11 mouse cellular contexts compared by ENCODE assay signal in genomic region chr8:79501238-79501637, GRCm38 (mm10).
DNase-seq lines count a peak whose midpoint lies in the region; ATAC-seq and TF ChIP-seq lines count a peak whose summit lies in the region.
"Had no signal": no experiment of that assay in that cellular context is flagged by ENCODE, and none has a peak within 500 bp of the region (broad histone marks: within the 10 kb centered on the region; RNA-seq: fewer than 3 reads in every experiment).

No protein-coding gene starts in this region.

- peaks cover 5% of the 10 kb centered on the region for H3K4me1 ChIP-seq in lung, adult 2 months (ENCODE audit: control insufficient read depth, insufficient read depth, low read length)
- H3K4me1 ChIP-seq in heart, embryonic 13.5 days = peaks cover 34% of the 10 kb centered on the region
- H3K4me1 ChIP-seq in kidney, postnatal 0 days (replicated peaks; ENCODE audit: insufficient read depth, low read length) = peaks cover 5% of the 10 kb centered on the region; the same call in 1 of the 2 replicates
- H3K4me1 ChIP-seq in small intestine, adult 2 months (ENCODE audit: control insufficient read depth, insufficient read depth, insufficient read length, low read length) = peaks cover 2% of the 10 kb centered on the region; the same call in 1 of the 2 replicates

- intact Hi-C loops in left cerebral cortex, adult 2 months (cut with DNase I) = no loop called here

- TF ChIP-seq POLR2A in lung, adult 2 months (IDR thresholded peaks at IDR 0.05; ENCODE audit: borderline replicate concordance, extremely low read depth, low read depth, low read length) = no peak
- no peak for TF ChIP-seq POLR2A in small intestine, adult 2 months (IDR thresholded peaks at IDR 0.05; ENCODE audit: low read depth, low read length)

- no peaks in the 10 kb centered on the region for H3K36me3 ChIP-seq in heart, embryonic 13.5 days
- H3K36me3 ChIP-seq in kidney, postnatal 0 days (ENCODE audit: insufficient read depth, low read length) = no peaks in the 10 kb centered on the region
- no peaks in the 10 kb centered on the region for H3K36me3 ChIP-seq in small intestine, adult 2 months (ENCODE audit: control insufficient read depth, insufficient read depth, low read length)

- WGBS in lung, adult 2 months = 37% methylated on average over 11 of the region's 11 CpGs
- WGBS in heart, embryonic 13.5 days = 65% methylated on average over 11 of the region's 11 CpGs
- 65% methylated on average over 11 of the region's 11 CpGs for WGBS in kidney, postnatal 0 days
- WGBS in small intestine, adult 2 months = 32% methylated on average over 11 of the region's 11 CpGs

- peak overlapping the region; percentile 21; the same call in 1 of the 2 replicates for H3K27ac ChIP-seq in heart, embryonic 13.5 days (replicated peaks)
- no peak overlapping the region for H3K27ac ChIP-seq in kidney, postnatal 0 days
- H3K27ac ChIP-seq in small intestine, adult 2 months (ENCODE audit: insufficient read depth, low read depth, low read length) = peak overlapping the region; percentile 43; the same call in 1 of the 2 replicates
- H3K27ac ChIP-seq in left cerebral cortex, adult 2 months = no peak overlapping the region

- DNase-seq in lung, adult 18-20 months = peak; percentile 17 to 62
- DNase-seq in lung, adult 2 months = no peak
- peak; percentile 82 for DNase-seq in kidney, postnatal 0 days (ENCODE audit: low spot score)
- no peak for DNase-seq in left cerebral cortex, adult 2 months (ENCODE audit: extremely low spot score in 1 of 2, low spot score in 2 of 2)
- no peak for DNase-seq in cerebellum, adult 9-11 months
- DNase-seq in thymus, postnatal 14 days = no peak
- DNase-seq: cerebellum, adult 8-10 months; liver, postnatal 0 days had no signal

- ATAC-seq in heart, embryonic 13.5 days (ENCODE audit: extremely low read depth, insufficient number of reproducible peaks, low FRiP score, low TSS enrichment) = no peak
- no peak for ATAC-seq in kidney, postnatal 0 days (replicated peaks; ENCODE audit: low FRiP score, low read depth)
- ATAC-seq: hindbrain, embryonic 16.5 days; liver, postnatal 0 days had no signal

- no peak overlapping the region for H3K4me3 ChIP-seq in lung, adult 2 months (replicated peaks; ENCODE audit: extremely low read depth, low read depth, low read length)
- H3K4me3 ChIP-seq in heart, embryonic 13.5 days = no peak overlapping the region
- H3K4me3 ChIP-seq in kidney, postnatal 0 days (replicated peaks; ENCODE audit: low read depth, low read length) = no peak overlapping the region
- no peak overlapping the region for H3K4me3 ChIP-seq in small intestine, adult 2 months (ENCODE audit: low read depth, low read length)
- no peak overlapping the region for H3K4me3 ChIP-seq in left cerebral cortex, adult 2 months

- TF ChIP-seq CTCF in lung, adult 2 months (IDR thresholded peaks at IDR 0.05; ENCODE audit: insufficient read depth, low read length) = no peak
- TF ChIP-seq CTCF in kidney, postnatal 0 days (IDR thresholded peaks at IDR 0.05; ENCODE audit: low read depth) = peak; percentile 31; the same call in 1 of the 2 replicates
- TF ChIP-seq CTCF in small intestine, adult 2 months (IDR thresholded peaks at IDR 0.05; ENCODE audit: extremely low read depth, insufficient read length, insufficient replicate concordance, low read depth, low read length) = no peak
- no peak; the same call in 1 of the 2 replicates for TF ChIP-seq CTCF in left cerebral cortex, adult 2 months (IDR thresholded peaks at IDR 0.05)

- H3K4me2 ChIP-seq in heart, embryonic 13.5 days = no peak overlapping the region
- H3K4me2 ChIP-seq in kidney, postnatal 0 days (ENCODE audit: low read length) = no peak overlapping the region

- no peak overlapping the region for H3K9ac ChIP-seq in heart, embryonic 13.5 days
- H3K9ac ChIP-seq in kidney, postnatal 0 days (ENCODE audit: low read depth, low read length) = no peak overlapping the region
- H3K9ac ChIP-seq: liver, postnatal 0 days had no signal

- H3K9me3 ChIP-seq in heart, embryonic 13.5 days = no peaks in the 10 kb centered on the region
- no peaks in the 10 kb centered on the region for H3K9me3 ChIP-seq in kidney, postnatal 0 days (replicated peaks; ENCODE audit: low read length)

- no peaks in the 10 kb centered on the region for H3K27me3 ChIP-seq in heart, embryonic 13.5 days (replicated peaks)
- H3K27me3 ChIP-seq in kidney, postnatal 0 days (ENCODE audit: insufficient read depth, low read length) = no peaks in the 10 kb centered on the region
- no peaks in the 10 kb centered on the region for H3K27me3 ChIP-seq in small intestine, adult 2 months (ENCODE audit: control insufficient read depth, insufficient read depth, low read length)

Comparison
In these comparisons a context has a peak if more than half of its experiments do, and no peak if none do; other contexts are left out.
1. DNase-seq: peak in lung, adult 18-20 months (2 of 2) and kidney, postnatal 0 days (single experiment); none in lung, adult 2 months (single experiment), left cerebral cortex, adult 2 months (0 of 2), cerebellum, adult 9-11 months (single experiment) and thymus, postnatal 14 days (single experiment).
2. H3K27ac ChIP-seq: peak in heart, embryonic 13.5 days (single experiment) and small intestine, adult 2 months (single experiment); none in kidney, postnatal 0 days (single experiment) and left cerebral cortex, adult 2 months (single experiment).